Mouse (Mus musculus) macrophage (primary cell): Measurements from ENCODE around the gene Rere. TPM values are rescaled to one million over a fixed set of nuclear protein-coding genes. Genes with fewer than 3 reads are reported as not detected.
A peak's percentile ranks its signal among the peaks of the same experiment; 100 is the strongest.
"Not testable (repeated sequence)": the region's sequence is repeated elsewhere in the genome, so short reads cannot be mapped to it uniquely, and the experiment has no call there.

ENCODE experiments used
- H3K27ac ChIP-seq: fragments of 350-480 bp; formaldehyde crosslinking; 2 replicates; pipeline ENCODE4 v1.9.0; 2021
- H3K36me3 ChIP-seq: fragments of 350-480 bp; formaldehyde crosslinking; 2 replicates; pipeline ENCODE4 v1.9.0; 2021; ENCODE audit errors: inconsistent target
- H3K4me3 ChIP-seq: fragments of 350-480 bp; formaldehyde crosslinking; 2 replicates; pipeline ENCODE4 v1.9.0; 2021; ENCODE audit errors: inconsistent target
- H3K79me2 ChIP-seq: fragments of 350-480 bp; formaldehyde crosslinking; 2 replicates; pipeline ENCODE4 v1.9.0; 2021; ENCODE audit errors: inconsistent target
- WGBS: methylation state at CpG from one replicate; pipeline ENCODE4 v1.1.7; 2026; ENCODE audit warnings: inconsistent platforms; ENCODE audit not compliant: missing documents; 5-methylcytosine and 5-hydroxymethylcytosine counted together
- polyA plus RNA-seq: library from polyadenylated mRNA; stranded (reverse); fragments of 250-400 nt; gene quantifications from 3 replicates; pipeline ENCODE4 v1.2.4, GENCODE M21; 2018; ENCODE audit warnings: inconsistent platforms

Gene Rere
- polyA plus RNA-seq, 1 experiment from 2014 or later, result 55.3 TPM

DNA sequence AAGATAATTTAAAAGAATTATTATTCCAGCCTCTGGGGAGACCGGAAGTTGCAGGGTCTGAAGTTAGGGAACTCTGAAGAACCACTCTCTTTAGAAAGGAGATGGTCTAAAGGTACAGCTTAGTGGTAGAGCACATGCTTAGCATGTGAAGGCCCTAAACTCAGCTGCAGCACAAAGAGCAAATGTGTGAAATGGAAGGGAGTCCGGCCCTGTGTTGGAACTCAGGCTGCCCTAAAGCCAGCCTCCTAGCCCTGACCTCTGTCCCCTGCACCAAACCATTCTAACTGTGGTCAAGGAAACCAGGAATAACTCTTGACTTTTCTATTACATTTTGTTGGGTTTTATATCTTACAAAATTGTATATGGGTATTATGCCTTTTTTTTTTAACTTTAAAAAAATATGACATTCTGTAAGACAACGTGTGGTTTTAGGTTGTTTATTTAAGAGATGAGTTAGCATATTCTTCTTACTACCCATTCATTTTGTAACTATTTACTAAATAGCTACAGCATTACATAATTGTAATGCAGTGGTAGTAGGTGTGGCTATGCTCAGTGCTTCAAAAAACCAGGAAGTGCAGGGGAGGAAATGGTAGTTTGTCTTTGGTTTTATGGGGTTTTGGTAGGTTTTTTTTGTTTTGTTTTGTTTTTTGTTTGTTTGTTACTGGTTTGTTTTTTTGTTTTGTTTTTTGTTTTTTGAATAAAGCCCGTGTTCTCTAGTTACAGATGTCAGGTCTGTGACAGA lies 312.2 kb downstream of the Rere start:
- H3K36me3 ChIP-seq, result peaks cover 5% of the 10 kb centered on the region; the same call in 1 of the 2 replicates
- peak overlapping the region; percentile 58 for H3K27ac ChIP-seq
- H3K4me3 ChIP-seq, result no peak overlapping the region
- peaks cover 100% of the 10 kb centered on the region for H3K79me2 ChIP-seq
- WGBS, result 61% methylated on average over 4 of the region's 4 CpGs

DNA sequence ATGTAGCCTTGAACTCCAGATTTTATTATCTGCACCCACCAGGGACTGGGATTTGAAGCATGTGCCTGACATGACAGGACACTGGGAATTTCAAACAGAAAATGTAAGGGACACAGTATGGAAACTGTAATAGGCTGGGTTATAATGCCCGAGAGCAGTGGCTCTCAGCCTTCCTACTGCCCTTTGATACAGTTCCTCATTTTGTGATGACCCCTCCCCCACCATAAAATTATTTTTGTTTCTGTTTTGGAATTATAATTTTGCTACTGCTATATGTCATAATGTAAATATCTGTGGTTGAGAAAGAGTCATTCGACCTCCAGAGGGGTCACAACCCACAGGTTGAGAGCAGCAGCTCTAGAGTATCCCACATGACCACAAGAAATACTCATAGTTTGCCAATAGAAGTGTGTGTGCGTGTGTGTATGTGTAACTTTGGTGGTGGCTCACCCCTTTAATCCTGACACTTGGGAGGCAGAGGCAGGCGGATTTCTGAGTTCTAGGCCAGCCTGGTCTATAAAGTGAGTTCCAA lies 312.9 kb downstream of the Rere start:
- Histone ChIP-seq H3K79me2 (peaks cover 100% of the 10 kb centered on the region), H3K36me3 (peaks cover 5% of the 10 kb centered on the region; the same call in 1 of the 2 replicates), H3K27ac (peak overlapping the region; percentile 58), H3K4me3 (no peak overlapping the region)
- WGBS, result 63% methylated on average over 4 of the region's 4 CpGs

DNA sequence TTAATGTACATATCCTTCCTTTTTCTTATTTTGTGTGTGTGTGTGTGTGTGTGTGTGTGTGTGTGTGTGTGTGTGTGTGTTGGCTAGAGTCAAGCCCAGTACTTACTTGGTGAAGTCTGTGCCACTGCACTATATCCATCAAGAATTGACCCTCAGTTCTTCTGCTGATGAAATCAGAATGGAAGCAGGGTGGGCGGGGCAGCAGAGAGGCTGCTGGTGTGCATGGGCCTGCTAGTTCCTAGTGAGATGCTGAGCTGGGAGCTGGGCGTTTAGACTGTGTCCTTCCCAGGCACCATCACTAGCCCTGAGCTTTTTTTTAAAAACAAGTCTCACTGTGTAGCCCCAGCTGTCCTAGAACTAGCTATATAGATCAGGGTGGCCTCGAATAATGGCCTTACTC lies 313.6 kb downstream of the Rere start:
- peaks cover 11% of the 10 kb centered on the region; the same call in 1 of the 2 replicates for H3K36me3 ChIP-seq
- no peak overlapping the region for H3K27ac ChIP-seq
- peaks cover 100% of the 10 kb centered on the region for H3K79me2 ChIP-seq
- H3K4me3 ChIP-seq, result no peak overlapping the region
- 80% methylated on average over 3 of the region's 3 CpGs for WGBS

DNA sequence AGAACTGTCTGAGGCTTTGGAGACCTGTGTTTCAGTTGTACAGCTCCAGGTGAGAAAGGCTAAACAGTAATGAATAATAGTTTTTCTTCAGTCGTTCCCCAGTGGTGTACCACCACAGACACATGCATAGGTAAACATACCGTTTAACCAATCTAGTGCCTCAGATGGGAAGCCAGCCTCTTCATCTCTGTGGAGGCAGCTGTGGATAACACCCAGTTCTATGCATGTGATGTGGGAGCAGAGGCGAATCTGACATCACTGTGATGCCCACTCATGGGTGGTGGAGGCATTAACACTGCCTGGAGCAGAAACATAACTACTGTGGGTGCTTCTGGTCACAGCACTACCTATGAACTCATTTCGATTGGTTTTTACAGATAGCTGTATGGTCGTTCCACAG lies 314.5 kb downstream of the Rere start:
- 93% methylated on average over 5 of the region's 5 CpGs for WGBS
- Histone ChIP-seq H3K27ac (no peak overlapping the region), H3K4me3 (no peak overlapping the region), H3K36me3 (peaks cover 11% of the 10 kb centered on the region; the same call in 1 of the 2 replicates), H3K79me2 (peaks cover 100% of the 10 kb centered on the region)

DNA sequence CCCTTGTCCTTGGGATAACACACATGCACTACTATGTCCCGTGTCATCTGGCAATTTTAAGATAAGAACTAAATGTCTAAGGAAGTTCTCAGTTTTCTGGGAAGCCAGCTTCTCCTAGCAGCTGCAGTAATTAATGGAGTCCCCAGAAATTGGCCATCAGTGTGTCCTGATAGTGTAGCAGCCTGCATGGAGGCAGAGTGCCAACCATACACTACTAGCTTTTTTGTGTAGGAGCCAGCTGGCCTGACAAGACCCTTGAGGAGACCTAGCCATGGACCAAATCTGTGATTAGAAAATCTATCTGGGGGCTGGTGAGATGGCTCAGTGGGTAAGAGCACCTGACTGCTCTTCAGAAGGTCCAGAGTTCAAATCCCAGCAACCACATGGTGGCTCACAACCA lies 317.2 kb downstream of the Rere start:
- Histone ChIP-seq H3K36me3 (peaks cover 5% of the 10 kb centered on the region; the same call in 1 of the 2 replicates), H3K79me2 (peaks cover 100% of the 10 kb centered on the region), H3K4me3 (no peak overlapping the region), H3K27ac (no peak overlapping the region)
- WGBS, result 93% methylated on average over 1 of the region's 1 CpGs

DNA sequence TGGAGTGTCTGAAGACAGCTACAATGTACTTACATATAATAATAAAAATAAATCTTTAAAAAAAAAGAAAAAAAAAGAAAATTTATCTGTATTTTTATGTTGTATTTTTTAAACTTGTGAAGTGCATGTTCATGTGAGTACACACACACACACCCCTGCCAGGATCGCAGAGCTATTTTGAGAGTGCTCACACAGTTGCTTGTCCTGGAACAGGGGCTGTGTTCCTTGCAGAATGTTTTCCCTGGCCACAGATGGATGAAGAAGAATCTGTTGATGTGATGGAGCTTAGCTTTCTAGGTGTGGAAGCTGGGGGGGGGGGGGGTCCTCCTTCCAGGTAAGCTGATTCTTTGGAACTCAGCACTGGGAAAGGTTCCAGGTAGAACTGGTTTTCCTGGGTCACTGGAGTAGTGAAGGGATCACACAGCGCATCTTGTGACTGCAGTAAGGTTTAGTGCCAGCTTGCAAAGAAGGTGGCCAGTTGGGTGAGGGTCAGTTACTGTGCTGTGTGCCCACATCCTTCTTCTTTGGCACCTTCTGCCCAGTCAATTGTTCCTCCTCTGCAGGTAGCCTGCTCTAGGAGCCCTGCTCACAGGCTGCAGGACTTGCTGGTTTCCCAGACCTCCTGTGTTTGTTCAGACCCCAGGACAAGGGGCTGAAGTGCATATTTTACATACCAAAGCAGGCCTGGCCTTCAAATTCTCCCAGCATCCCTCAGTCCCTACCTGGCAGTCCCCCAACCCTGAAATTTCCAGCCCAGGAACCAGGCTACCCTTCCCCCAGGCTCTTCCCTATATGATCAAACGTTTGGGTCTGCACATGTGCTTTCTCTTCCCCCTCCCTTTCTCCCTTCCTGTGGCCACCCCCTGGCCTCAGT lies 317.9 kb downstream of the Rere start:
- 72% methylated on average over 3 of the region's 3 CpGs for whole genome bisulfite sequencing
- Histone ChIP-seq H3K79me2 (peaks cover 100% of the 10 kb centered on the region), H3K27ac (no peak overlapping the region), H3K36me3 (peaks cover 5% of the 10 kb centered on the region; the same call in 1 of the 2 replicates), H3K4me3 (no peak overlapping the region)

DNA sequence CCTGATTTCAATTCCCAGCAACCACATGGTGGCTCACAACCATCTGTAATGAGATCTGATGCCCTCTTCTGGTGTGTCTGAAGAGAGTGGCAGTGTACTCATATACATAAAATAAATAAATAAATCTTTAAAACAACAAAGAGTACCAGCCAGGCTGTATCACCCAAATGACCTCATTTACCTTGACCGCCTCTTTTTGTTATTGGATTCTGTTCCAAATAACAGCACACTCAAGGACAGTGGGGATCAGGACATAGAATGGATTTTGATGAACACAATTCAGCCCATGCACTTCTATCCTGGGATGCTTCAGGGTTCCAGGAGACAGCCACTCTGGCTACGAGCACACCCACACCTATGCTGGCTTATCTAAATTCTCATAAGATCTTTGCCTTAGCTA lies 319.1 kb downstream of the Rere start:
- not testable (repeated sequence) for H3K4me3 ChIP-seq, H3K27ac ChIP-seq, H3K36me3 ChIP-seq
- 96% methylated on average over 2 of the region's 2 CpGs for WGBS
- H3K79me2 ChIP-seq, result peaks cover 100% of the 10 kb centered on the region

DNA sequence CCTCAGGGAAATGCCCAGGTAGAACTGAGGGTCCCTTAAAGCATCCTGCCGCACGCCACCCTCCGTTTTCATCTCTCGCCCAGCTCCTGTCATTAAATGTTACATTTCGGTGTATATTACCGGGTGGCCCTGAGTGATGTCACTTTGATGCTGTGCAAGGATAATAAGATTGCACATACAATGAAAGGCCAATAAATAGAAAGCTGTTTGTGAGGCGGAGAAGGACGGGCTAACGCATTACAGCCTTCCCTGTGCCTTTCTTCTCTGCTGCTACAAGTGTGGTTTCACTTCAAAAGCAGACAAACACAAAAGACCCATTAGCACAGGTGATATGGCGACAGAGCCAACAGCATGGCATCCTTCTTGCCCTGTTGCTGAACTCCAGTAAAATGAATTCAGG lies 320.0 kb downstream of the Rere start:
- 98% methylated on average over 10 of the region's 10 CpGs for WGBS
- no peak overlapping the region for H3K27ac ChIP-seq
- no peak overlapping the region for H3K4me3 ChIP-seq
- peaks cover 5% of the 10 kb centered on the region; the same call in 1 of the 2 replicates for H3K36me3 ChIP-seq
- peaks cover 100% of the 10 kb centered on the region for H3K79me2 ChIP-seq

DNA sequence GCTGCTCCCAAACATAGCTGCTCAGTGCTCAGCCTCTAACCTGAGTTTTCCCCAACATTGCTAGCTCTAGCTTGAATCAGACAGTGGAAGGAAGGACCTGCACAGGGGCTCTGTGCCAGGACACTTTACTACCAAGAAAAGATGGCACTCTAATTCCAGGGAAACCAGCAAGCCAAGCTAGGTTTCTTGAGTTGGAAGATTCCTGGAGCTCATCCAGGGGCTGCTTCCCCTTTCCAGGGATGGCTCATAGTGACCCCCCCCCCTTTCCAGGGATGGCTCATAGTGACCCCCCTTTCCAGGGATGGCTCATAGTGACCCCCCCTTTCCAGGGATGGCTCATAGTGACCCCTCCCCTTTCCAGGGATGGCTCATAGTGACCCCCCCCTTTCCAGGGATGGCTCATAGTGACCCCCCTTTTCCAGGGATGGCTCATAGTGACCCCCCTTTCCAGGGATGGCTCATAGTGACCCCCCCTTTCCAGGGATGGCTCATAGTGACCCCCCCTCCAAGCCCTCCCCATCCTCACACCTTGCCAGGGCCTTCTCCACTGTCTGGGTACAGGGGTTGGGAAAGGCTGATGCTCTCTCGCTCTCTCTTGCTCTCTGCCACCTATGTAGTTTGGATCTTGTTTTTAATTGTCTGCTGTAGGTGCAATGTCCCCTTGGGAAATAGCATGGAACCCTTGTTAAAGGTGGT lies 322.1 kb downstream of the Rere start:
- H3K4me3 ChIP-seq, result no peak overlapping the region
- no CpG with 5 or more reads among the region's 1 CpGs for WGBS
- H3K79me2 ChIP-seq, result peaks cover 100% of the 10 kb centered on the region
- H3K27ac ChIP-seq, result no peak overlapping the region
- H3K36me3 ChIP-seq, result peaks cover 5% of the 10 kb centered on the region; the same call in 1 of the 2 replicates

DNA sequence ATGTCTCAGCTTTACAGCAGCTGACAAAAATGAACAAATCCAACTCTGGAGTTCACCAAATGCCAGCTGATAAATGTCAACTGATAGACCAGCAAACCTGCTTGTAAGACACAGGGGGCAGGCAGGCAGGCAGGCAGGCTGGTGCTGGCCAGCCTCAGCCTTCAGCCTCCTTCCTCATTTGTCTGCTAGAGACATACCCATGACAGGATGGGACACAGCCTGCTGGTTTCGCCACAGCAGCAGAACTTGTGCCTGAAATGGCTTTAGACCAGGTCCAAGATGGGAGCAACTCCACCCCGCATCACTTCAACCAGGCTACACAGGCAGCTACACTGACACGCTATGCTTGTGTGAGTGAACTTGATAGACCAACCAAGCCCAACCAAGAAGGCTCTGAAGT lies 324.4 kb downstream of the Rere start:
- Histone ChIP-seq H3K27ac (peak overlapping the region; percentile 24), H3K4me3 (no peak overlapping the region), H3K36me3 (peaks cover 6% of the 10 kb centered on the region; the same call in 1 of the 2 replicates), H3K79me2 (peaks cover 100% of the 10 kb centered on the region)
- 69% methylated on average over 3 of the region's 3 CpGs for WGBS

DNA sequence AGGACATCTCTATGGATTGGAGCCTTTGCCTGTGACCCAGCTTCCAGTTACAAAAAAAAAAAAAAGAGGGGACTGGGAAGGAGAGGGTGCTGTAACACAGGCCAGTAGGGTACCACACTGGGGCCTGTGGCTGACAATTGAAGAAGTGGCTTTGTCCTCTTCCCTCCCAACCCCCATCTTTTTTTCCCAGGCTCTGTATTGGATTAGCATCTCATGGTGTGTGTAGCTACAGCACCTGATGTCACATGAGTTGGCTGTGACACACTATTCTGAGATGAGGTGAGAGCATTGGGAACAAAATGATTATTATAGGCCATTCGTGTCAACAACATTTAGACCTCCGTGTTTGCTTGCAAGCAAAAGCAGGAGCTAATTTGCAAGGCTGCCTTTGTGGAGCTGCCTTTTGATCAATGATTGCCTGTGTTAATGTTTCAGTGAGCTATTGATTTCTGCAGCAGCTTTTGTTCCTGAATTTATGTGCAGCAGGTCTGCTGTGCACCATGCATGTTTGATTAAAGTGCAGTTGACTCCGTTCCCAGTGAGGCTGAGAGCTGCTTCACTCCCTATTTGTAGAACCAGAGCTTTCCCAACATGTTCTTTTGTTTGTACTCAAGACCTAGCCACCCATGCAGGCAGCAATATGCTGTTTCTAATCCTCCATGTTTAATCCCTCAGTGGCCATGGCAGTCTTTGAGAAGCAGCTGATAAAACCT lies 325.2 kb downstream of the Rere start:
- WGBS, result 97% methylated on average over 3 of the region's 3 CpGs
- H3K4me3 ChIP-seq, result no peak overlapping the region
- H3K27ac ChIP-seq, result no peak overlapping the region
- H3K79me2 ChIP-seq, result peaks cover 100% of the 10 kb centered on the region
- H3K36me3 ChIP-seq, result peaks cover 12% of the 10 kb centered on the region

DNA sequence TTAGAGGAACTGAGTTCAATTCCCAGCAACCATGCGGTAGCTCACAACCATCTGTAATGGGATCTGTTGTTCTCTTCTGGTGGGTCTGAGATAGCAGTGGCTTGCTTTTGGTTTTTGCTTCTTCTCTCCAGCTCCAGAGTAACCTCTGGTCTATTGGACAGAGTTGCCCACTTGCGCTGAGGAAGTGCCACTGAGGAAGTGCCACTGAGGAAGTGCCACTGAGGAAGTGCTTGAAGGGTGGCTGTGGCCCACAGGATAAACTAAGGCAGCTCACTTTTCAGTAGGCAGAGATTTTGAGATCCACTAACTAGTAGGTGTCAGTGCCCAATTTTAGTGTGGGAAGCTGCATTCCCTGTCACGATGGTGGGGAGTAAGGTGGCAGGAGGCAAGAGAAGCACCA lies 327.2 kb downstream of the Rere start:
- no peak overlapping the region for H3K27ac ChIP-seq
- H3K36me3 ChIP-seq, result peaks cover 32% of the 10 kb centered on the region
- WGBS, result 100% methylated on average over 3 of the region's 3 CpGs
- peaks cover 79% of the 10 kb centered on the region for H3K79me2 ChIP-seq
- H3K4me3 ChIP-seq, result no peak overlapping the region

DNA sequence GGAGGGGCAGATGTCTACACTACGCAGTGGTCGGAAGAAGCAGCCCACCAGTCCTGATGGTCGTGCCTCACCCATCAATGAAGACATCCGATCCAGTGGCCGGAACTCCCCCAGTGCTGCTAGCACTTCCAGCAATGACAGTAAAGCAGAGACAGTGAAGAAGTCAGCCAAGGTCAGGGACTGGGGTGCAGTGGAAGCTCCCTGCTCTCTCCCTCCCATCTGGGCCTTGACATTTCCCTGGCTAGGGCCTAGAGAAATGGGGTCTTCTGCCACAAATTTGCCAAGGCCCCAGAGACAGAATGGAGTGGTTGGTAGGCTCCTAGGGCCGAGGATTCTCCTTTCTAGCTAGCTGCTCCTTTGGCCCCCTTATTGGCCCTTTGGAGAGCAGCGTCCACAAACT lies 332.3 kb downstream of the Rere start:
- no peak overlapping the region for H3K4me3 ChIP-seq
- WGBS, result 93% methylated on average over 6 of the region's 7 CpGs
- H3K79me2 ChIP-seq, result peaks cover 29% of the 10 kb centered on the region; the same call in 1 of the 2 replicates
- H3K27ac ChIP-seq, result no peak overlapping the region
- H3K36me3 ChIP-seq, result peaks cover 83% of the 10 kb centered on the region
